Mouse (Mus musculus): ENCODE data around the gene Hao2. TPM values are rescaled to one million over a fixed set of nuclear protein-coding genes. Genes with fewer than 3 reads are reported as not detected.

The Hao2 gene
- total RNA-seq, 4 experiments from 2014 or later = not detected

- no peak for DNase-seq (ENCODE audit: low spot score in 2 of 2)
These were observed 36.1 kb downstream of the Hao2 start for GRCm38 (mm10) chr3:98856892-98857291.

- DNase-seq (ENCODE audit: low spot score in 2 of 2) = no peak
These were observed 37.9 kb downstream of the Hao2 start for GRCm38 (mm10) chr3:98855160-98855559.

DNA sequence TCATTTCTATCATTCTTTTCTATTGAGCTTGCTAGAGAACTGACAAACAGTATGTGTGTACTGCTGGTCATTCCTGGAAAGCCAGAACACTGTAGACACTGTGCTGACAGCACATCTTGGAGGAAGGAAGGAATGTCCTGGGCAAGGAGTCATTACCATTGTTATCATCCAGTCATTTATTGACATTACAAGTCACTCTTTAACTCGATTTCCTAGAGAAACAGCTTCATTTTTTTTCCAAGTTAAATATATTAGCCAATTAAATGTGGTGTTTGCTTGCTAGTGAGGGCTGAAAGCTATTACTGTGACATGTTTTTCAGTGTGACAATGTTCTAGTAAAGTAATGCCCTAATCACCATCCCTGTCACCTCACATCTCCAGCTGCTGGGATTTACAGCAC is 39.4 kb downstream of the Hao2 start:
- DNase-seq (ENCODE audit: low spot score in 2 of 2) = no peak

GRCm38 (mm10) chr3:98853051-98853450 is 40.0 kb downstream of the Hao2 start:
- no peak for DNase-seq (ENCODE audit: low spot score in 2 of 2)

GRCm38 (mm10) chr3:98852631-98853030 is 40.4 kb downstream of the Hao2 start:
- DNase-seq (ENCODE audit: low spot score in 2 of 2) = no peak

- no peak for DNase-seq (ENCODE audit: low spot score in 2 of 2)
These were observed 41.2 kb downstream of the Hao2 start for GRCm38 (mm10) chr3:98851853-98852252.

GRCm38 (mm10) chr3:98850262-98850661 is 42.8 kb downstream of the Hao2 start:
- no peak for DNase-seq (ENCODE audit: low spot score in 2 of 2)

DNA sequence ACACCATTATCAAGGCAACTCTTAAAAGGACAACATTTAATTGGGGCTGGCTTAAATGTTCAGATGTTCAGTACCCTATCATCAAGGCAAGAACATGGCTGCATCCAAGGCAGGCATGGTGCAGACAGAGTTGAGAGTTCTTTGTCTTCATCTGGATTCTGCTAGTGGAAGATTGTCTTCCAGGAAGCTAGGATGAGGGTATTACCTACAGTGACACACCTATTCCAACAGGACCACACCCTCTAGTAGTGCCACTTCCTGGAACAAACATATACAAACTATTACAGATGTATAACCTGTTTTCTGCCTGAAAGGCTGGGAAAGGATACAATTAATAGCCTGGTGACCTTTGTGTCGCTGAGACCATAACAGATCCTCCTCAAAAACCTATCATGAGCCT is 44.1 kb downstream of the Hao2 start:
- no peak for DNase-seq (ENCODE audit: low spot score in 2 of 2)

Other genes with a start within 250 kb of the Hao2 start
- not detected for gene Hsd3b2, start 168.7 kb downstream of the Hao2 start, total RNA-seq (2022)
- not detected for gene Hsd3b3, start 130.1 kb downstream of the Hao2 start, total RNA-seq (2022)
- gene Hsd3b6, start 78.8 kb downstream of the Hao2 start, total RNA-seq (2022) = not detected
- 1 to 10 TPM in 1 of 4 experiments, not detected in 3; 4.6 TPM for gene Hsd3b1, start 33.4 kb downstream of the Hao2 start, total RNA-seq (2022)
- 1 to 10 TPM; 3.3 to 5.3 (median 4.4) TPM for gene Wars2, start 247.8 kb upstream of the Hao2 start, total RNA-seq (2022)